Mouse (Mus musculus) forebrain, postnatal 0 days (tissue): ENCODE measurements around the gene Plcl2. TPM values are rescaled to one million over a fixed set of nuclear protein-coding genes. Genes with fewer than 3 reads are reported as not detected.

Experiments used
- ATAC-seq: fragments of 200-750 bp; cut with Nextera tagmentation; 2 replicates; pipeline ENCODE4 v1.8.0; 2017; ENCODE audit warnings: mild to moderate bottlenecking, moderate library complexity
- DNase-seq: peaks from one replicate; pipeline ENCODE4 v3.0.0-alpha.2; 2015
- H3K27ac ChIP-seq: fragments of 300-500 bp; sonication (generic); 2 replicates; pipeline ENCODE4 v1.5.1; 2014; ENCODE audit warnings: low read depth, mild to moderate bottlenecking, antibody characterized with exemption, low read length, moderate library complexity, mixed read lengths
- H3K27me3 ChIP-seq: fragments of 300-500 bp; sonication (generic); 2 replicates; pipeline ENCODE4 v1.6.1; 2014; ENCODE audit warnings: mild to moderate bottlenecking, low read length, mixed read lengths; ENCODE audit not compliant: insufficient read depth
- H3K36me3 ChIP-seq: fragments of 300-500 bp; sonication (generic); 2 replicates; pipeline ENCODE4 v1.6.1; 2014; ENCODE audit warnings: mild to moderate bottlenecking, moderate library complexity; ENCODE audit not compliant: insufficient read depth
- H3K4me1 ChIP-seq: fragments of 300-500 bp; sonication (generic); 2 replicates; pipeline ENCODE4 v1.6.1; 2014; ENCODE audit warnings: antibody characterized with exemption; ENCODE audit not compliant: insufficient read depth
- H3K4me2 ChIP-seq: fragments of 300-500 bp; sonication (generic); 2 replicates; pipeline ENCODE4 v1.6.1; 2014; ENCODE audit warnings: low read depth, mild to moderate bottlenecking, moderate library complexity
- H3K4me3 ChIP-seq: fragments of 300-500 bp; sonication (generic); 2 replicates; pipeline ENCODE4 v1.5.1; 2014; ENCODE audit warnings: low read depth, low read length, mixed read lengths
- H3K9ac ChIP-seq: fragments of 300-500 bp; sonication (generic); 2 replicates; pipeline ENCODE4 v1.6.1; 2014; ENCODE audit warnings: mild to moderate bottlenecking
- H3K9me3 ChIP-seq: fragments of 300-500 bp; sonication (generic); 2 replicates; pipeline ENCODE4 v1.6.1; 2016; ENCODE audit warnings: low read length
- CTCF ChIP-seq: sonication (generic); IDR thresholded peaks from 2 replicates; pipeline ENCODE4 v1.5.1; 2016; ENCODE audit warnings: antibody characterized with exemption, control low read depth, low read depth
- WGBS: fragments of 180-500 bp; shearing (Covaris S2); extraction: QIAGEN DNeasy Blood & Tissue Kit; methylation state at CpG from one replicate; pipeline ENCODE4 v1.1.7; 2014; 5-methylcytosine and 5-hydroxymethylcytosine counted together
- polyA plus RNA-seq: library from polyadenylated mRNA; unstranded; fragments of >200 nt; fragmentation: Nextera tagmentation; extraction: Ambion mirVana; gene quantifications from 2 replicates; pipeline ENCODE4 v1.2.1, GENCODE M21; 2015
- total RNA-seq: library from RNA; depleted of rRNA; stranded (reverse); fragments of >200 nt; gene quantifications from 2 replicates; pipeline ENCODE4 v1.2.3, GENCODE M21; 2014

The Plcl2 gene
- total and polyA plus RNA-seq, 2 experiments from 2014 or later, result 9.8 to 59.3 TPM

DNA sequence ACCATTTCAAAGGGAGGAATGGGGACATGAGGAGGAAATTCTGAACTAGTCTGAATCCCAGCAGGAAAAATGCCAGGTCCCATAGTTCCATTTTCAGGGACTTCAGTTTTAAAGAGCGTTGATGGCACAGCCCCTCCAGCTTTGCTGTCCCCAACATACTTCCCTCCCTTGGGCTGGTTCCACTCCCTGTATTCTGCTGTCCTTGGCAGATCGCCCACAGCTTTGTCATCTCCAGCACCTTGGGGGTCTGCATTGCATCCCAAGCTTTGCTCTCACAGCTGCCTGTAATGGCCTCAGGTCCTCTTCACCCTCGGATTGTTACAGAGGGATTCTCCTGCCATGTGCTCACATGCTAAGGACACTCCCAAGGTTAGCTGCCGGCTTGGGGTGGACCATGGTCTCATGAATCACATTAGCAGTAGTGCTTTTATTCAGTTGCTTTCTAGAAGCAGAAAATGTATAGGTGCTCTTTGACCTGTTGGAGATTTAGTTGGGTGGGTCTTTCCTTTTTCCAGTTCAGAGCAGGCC lies 159.5 kb downstream of the Plcl2 start:
- Histone ChIP-seq H3K4me2 (no peak overlapping the region), H3K9me3 (no peaks in the 10 kb centered on the region), H3K36me3 (0 out of 2 replicates have a peak, but pooled peaks cover 5% of the 10 kb centered on the region), H3K4me1 (no peaks in the 10 kb centered on the region), H3K27ac (no peak overlapping the region), H3K9ac (no peak overlapping the region), H3K4me3 (no peak overlapping the region), H3K27me3 (no peaks in the 10 kb centered on the region)
- DNase-seq (no peak), ATAC-seq (no peak)
- no peak for TF ChIP-seq CTCF
- 73% methylated on average over 4 of the region's 4 CpGs for WGBS

DNA sequence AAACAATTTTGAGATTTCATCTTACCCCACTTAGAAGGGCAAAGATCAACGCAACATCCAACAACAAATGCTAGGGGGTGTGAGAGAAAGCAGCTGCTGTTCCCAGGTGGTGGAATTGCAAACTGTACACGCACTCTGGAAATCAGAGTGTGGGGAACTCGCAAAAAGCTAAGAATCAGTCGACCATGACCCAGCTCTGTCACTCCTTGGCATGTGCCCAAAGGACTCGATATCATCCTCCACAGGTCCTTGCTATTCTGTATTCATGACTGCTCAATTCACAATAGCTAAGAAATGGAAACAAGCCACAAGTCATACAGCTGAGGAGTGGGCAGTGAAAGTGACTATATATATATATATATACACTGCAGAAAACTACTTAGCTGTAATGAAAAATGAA lies 162.2 kb downstream of the Plcl2 start:
- Histone ChIP-seq H3K9ac (no peak overlapping the region), H3K4me1 (no peaks in the 10 kb centered on the region), H3K36me3 (0 out of 2 replicates have a peak, but pooled peaks cover 5% of the 10 kb centered on the region), H3K27me3 (no peaks in the 10 kb centered on the region), H3K27ac (no peak overlapping the region), H3K4me2 (no peak overlapping the region), H3K4me3 (no peak overlapping the region), H3K9me3 (no peaks in the 10 kb centered on the region)
- ATAC-seq, result no peak
- no peak for DNase-seq
- no peak for TF ChIP-seq CTCF
- 67% methylated on average over 5 of the region's 5 CpGs for WGBS

DNA sequence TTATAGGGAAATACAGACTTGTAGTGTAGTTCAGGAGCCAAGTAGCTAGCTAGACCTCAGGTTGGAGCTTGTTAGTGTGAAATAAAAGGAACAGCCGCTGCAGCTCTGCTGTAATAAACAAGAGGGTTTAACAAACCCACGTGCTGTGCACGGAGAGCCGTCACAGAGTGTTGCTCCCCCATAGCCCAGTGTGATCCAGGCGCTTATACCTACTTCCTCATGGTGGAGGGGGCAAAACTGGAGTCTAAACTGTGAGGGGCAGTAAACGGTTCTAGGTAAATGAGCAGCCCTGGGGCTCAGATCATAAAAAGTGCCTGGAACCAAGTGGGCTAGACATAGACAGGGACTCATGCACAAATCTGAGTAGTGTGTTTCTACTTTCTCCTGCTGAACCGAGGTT lies 165.4 kb downstream of the Plcl2 start:
- WGBS, result 83% methylated on average over 7 of the region's 7 CpGs
- H3K9ac ChIP-seq, result no peak overlapping the region
- H3K36me3 ChIP-seq, result no peaks in the 10 kb centered on the region
- H3K4me3 ChIP-seq, result no peak overlapping the region
- no peak for TF ChIP-seq CTCF
- H3K27me3 ChIP-seq, result no peaks in the 10 kb centered on the region
- no peak overlapping the region for H3K27ac ChIP-seq
- DNase-seq, result no peak
- no peaks in the 10 kb centered on the region for H3K9me3 ChIP-seq
- no peak for ATAC-seq
- peaks cover 2% of the 10 kb centered on the region; the same call in 1 of the 2 replicates for H3K4me1 ChIP-seq
- no peak overlapping the region for H3K4me2 ChIP-seq

DNA sequence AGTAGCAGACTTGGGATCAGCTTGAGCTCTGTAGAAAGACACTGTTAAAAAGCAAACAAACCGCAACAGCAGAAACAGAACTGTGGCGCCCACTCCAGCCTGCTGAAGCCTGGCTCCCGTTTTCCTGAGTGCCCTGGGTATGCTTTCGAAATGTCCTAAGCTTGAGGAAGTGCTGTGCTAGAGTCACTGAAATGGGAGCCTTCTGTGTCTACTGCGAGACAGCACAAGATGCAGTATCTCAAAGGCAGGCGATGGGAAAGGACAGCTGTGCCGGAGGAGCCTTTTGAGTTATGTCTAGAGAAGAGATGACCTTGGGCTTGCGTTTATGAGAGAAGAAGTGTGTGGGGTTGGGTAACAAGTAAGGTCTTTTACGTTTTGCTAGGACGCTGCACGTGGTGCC lies 166.0 kb downstream of the Plcl2 start:
- no peak overlapping the region for H3K4me2 ChIP-seq
- no peak for DNase-seq
- no peak overlapping the region for H3K9ac ChIP-seq
- no peak for TF ChIP-seq CTCF
- no peak overlapping the region for H3K27ac ChIP-seq
- no peak overlapping the region for H3K4me3 ChIP-seq
- 94% methylated on average over 11 of the region's 11 CpGs for WGBS
- H3K36me3 ChIP-seq, result no peaks in the 10 kb centered on the region
- no peaks in the 10 kb centered on the region for H3K27me3 ChIP-seq
- no peak for ATAC-seq
- peaks cover 2% of the 10 kb centered on the region; the same call in 1 of the 2 replicates for H3K4me1 ChIP-seq
- H3K9me3 ChIP-seq, result no peaks in the 10 kb centered on the region

DNA sequence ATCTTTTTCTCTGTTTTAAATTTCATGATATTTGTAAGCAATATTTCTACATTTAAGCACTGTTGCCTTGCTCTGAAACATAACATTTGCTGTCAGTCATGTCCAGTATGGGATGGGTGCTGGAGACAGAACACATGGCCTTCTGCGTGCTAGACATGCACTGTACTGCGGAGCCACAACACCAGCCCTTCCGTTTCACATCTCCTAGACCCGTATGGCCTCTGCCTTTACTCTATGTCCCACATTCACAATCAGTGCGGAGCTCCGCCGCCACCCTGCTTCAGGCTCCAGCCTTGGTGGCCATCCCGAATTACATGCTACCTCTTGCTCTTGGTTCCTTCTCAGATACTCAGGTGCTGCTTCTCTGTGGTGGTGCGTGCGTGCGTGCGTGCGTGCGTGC lies 168.1 kb downstream of the Plcl2 start:
- Histone ChIP-seq H3K27ac (no peak overlapping the region), H3K9ac (no peak overlapping the region), H3K27me3 (no peaks in the 10 kb centered on the region), H3K4me1 (peaks cover 2% of the 10 kb centered on the region; the same call in 1 of the 2 replicates), H3K9me3 (no peaks in the 10 kb centered on the region), H3K36me3 (no peaks in the 10 kb centered on the region), H3K4me2 (no peak overlapping the region), H3K4me3 (no peak overlapping the region)
- DNase-seq, result no peak
- no peak for ATAC-seq
- WGBS, result 96% methylated on average over 14 of the region's 14 CpGs
- TF ChIP-seq CTCF, result no peak

DNA sequence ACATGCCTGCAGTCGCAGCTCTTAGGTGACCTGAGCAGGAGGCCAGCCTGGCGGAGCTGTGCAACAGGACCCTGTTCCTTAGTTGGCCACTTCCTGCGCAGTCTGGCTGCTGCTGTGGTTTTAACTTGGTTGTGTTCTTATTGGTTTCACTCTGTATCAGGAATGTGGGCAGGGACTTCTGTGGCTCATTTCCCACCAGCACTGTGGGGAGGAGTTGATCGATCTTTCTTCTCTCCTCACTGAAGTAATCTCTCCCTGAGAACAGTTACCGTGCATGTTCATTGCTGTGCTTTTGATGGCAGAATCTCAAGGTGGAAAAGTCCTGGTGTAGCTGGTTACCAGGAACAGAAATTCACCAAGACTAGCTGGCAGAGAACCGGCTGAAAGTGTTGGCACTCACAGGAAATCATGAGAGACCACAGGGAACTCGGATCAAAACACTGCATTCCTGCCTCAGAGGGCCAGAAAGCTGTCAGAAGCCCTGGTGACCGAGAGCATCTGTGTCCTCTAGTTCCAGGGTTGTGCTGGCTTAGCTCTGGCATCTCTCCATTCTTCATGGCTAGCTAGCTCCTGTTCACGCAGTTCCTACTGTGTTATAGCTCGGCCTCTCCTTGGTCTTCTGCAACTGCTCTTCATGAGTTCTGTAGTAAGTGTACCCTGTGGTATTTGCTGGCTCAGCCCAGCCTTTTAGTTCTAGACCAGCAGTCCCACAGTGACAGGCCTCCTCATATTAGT lies 168.9 kb downstream of the Plcl2 start:
- Histone ChIP-seq H3K4me3 (no peak overlapping the region), H3K9me3 (no peaks in the 10 kb centered on the region), H3K27ac (no peak overlapping the region), H3K27me3 (no peaks in the 10 kb centered on the region), H3K9ac (no peak overlapping the region), H3K4me1 (peaks cover 2% of the 10 kb centered on the region; the same call in 1 of the 2 replicates), H3K4me2 (no peak overlapping the region), H3K36me3 (no peaks in the 10 kb centered on the region)
- ATAC-seq, result peak; percentile 32; the same call in 1 of the 2 replicates
- 68% methylated on average over 10 of the region's 10 CpGs for whole genome bisulfite sequencing
- no peak for DNase-seq
- TF ChIP-seq CTCF, result no peak

DNA sequence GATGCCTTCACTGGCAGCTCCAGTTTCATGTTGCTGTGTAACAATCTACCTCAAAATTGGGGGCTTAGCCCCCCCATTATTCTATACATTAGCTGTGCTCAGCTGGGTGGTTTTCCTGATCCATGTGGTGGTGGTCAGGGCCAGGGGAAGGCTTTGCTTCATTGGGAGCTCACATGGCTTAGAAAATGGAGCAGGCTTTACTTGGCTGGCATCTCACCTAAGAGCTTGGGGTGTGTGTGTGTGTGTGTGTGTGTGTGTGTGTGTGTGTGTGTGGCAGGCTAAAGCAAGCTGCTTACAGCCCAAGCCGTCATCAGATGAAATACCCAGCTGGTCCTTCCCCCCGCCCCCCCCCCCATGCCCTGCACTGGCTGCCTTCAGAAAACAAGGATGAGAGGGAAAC lies 169.5 kb downstream of the Plcl2 start:
- no peaks in the 10 kb centered on the region for H3K9me3 ChIP-seq
- H3K4me3 ChIP-seq, result no peak overlapping the region
- H3K36me3 ChIP-seq, result no peaks in the 10 kb centered on the region
- peaks cover 2% of the 10 kb centered on the region; the same call in 1 of the 2 replicates for H3K4me1 ChIP-seq
- no peak overlapping the region for H3K4me2 ChIP-seq
- DNase-seq, result no peak
- H3K9ac ChIP-seq, result no peak overlapping the region
- H3K27me3 ChIP-seq, result no peaks in the 10 kb centered on the region
- H3K27ac ChIP-seq, result no peak overlapping the region
- WGBS, result 53% methylated on average over 2 of the region's 2 CpGs
- ATAC-seq, result peak; percentile 64
- TF ChIP-seq CTCF, result no peak
